Mouse (Mus musculus) layer of hippocampus, adult 18-20 months (tissue): ENCODE data around the gene Map4k4. TPM values are rescaled to one million over a fixed set of nuclear protein-coding genes. Genes with fewer than 3 reads are reported as not detected.

Experiments used
- DNase-seq, 2 experiments: peaks; one replicate each; pipeline ENCODE4 v3.0.0; 2022; ENCODE audit warnings: low spot score in 2 of 2
- long read RNA-seq: library from polyadenylated mRNA; stranded (forward); transcript quantifications from one replicate; pipeline ENCODE4 v2.0.0, GENCODE M21; 2021
- total RNA-seq, 2 experiments: library from RNA; stranded (reverse); gene quantifications; 2 replicates each; pipeline ENCODE4 v1.2.3; 2021

Gene Map4k4
- 100 to 1,000 TPM; 112 to 117 TPM for total RNA-seq
- long read RNA-seq, partial matches to known transcripts: 3 of 18 reads
- long read RNA-seq, other reads (novel, unspliced or antisense): 15 of 18 reads

DNA sequence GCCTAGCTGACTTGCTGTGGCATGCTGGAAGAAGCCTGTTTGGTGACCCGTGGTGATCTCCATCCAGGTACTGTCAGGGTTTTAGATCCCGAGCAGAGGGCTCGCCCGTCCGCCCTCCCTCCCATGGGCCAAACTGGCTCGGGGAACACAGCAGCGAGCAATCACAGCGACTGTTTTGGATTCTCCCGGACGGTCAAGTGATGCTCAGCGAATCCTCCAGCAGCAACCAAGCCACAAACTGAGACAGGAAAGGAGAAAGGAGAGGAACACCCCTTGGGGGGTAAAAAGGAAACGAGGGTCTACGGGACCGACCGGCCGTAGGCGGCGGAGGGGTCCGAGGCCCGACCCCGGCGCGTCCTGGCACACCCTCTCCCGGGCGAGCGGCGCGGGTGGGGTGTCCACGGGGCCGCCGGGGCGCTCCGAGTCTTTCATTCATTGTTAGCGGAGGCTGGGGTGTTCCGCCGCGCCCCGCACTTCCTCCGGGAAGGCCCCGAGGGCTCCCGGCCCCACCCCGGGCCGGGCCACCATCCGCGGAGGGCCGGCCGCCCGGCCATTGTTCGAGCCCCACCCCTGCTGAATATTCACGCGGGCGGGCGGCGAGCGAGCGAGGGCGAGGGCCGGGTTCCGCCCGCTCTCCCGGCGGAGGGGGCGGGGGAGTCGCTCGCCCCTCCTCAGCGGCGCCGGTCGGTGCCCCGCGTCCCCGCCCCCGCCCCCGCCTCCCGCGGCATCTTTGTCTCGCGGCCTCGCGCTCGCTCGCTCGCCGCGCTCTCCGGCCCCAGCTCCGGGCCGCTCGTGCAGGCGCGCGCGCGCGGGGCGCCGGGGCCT, at the start of gene Map4k4:
Gene Map4k4, plus strand, starts transcription at position 733 of the 825 bp plus-strand sequence.
- DNase-seq: peak in 1 of 2 experiments; percentile 67

DNA sequence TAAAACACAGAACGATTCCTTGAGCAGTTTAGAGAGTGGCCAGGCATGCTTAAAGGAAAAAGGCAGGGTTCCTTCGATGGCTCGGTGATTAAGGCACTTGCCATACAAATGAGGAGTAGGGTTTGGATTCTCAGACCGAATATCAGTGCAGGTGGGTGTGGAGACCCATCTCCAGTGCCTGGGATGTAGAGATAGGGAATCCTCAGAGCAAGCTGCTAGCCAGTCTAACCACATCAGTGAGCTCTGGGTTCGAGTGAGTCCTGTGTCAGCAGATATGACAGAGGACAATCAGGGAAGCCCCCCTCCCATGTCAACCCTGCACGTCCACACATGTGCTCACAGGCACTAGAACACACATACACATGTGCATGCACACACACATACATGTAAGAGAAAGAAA, 44.8 kb upstream of the Map4k4 start:
- no peak for DNase-seq

DNA sequence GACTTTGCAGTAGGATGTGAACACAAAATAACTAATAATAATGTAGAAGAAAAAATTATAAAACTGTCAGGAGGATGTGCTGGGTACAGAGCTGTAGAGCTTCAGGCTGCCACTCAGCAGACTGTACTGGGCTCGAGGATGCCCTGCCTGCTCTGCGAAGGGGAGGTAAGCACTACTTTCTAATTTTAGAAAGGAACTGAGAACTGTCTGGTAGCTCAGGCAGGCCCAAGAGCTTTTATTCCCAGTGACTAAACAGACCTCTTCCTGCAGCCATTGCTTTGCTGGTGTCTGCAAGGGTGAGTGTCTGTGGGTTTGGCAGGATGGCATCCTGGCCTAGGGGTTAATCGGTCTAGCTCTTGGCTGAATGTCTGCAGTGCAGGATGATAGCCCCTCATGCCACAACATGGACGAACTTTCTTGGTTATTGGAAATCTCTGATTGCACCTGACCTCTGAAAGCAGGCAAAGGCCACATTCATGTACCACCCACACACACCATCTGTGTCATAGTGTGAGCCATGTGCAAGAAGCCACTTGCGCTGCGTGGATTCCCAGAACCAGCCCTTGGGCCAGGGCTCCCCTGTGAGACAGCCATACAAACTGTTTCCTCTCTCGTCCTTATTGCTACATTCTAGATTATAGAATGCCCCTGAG, 43.8 kb upstream of the Map4k4 start:
- DNase-seq: peak in 1 of 2 experiments; percentile 20

DNA sequence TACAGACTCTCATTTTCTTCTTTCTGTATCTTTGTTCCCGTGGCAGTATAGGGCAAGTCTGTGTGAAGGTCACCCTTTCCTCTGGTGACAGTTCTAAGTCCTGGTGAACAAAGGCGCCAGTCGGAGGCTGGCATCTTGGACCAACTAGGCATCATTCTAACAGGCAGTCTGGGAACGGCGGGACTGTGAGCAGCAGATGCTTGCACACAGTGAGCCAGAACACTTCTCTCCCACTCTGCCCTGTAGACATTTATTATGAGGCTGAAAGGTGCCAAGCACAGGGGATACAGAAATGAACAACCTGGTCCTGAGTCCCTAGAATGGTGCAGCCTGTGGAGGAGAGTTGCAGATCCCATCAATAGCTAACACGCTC, 43.3 kb upstream of the Map4k4 start:
- peak in 1 of 2 experiments; percentile 51 for DNase-seq

DNA sequence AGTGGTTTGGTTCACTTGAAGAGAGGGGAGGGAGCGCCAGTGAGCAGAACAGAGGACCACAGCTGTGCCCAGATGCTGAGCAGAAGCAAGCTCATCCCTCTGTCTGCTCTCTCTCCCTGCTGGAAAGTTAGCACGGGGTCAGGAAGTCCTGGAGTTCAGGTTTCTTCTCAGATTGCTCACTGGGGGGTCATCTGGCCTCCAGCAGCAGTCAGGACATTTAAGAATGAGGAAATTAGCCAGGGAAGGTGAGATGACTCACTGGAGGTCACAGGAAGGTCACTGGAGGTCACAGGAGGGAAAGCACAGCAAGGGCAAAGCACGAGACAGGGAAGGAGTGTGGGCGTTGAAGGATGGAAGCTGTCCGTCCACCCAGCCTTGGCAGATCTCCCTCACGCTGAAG, 41.5 kb upstream of the Map4k4 start:
- DNase-seq: no peak

DNA sequence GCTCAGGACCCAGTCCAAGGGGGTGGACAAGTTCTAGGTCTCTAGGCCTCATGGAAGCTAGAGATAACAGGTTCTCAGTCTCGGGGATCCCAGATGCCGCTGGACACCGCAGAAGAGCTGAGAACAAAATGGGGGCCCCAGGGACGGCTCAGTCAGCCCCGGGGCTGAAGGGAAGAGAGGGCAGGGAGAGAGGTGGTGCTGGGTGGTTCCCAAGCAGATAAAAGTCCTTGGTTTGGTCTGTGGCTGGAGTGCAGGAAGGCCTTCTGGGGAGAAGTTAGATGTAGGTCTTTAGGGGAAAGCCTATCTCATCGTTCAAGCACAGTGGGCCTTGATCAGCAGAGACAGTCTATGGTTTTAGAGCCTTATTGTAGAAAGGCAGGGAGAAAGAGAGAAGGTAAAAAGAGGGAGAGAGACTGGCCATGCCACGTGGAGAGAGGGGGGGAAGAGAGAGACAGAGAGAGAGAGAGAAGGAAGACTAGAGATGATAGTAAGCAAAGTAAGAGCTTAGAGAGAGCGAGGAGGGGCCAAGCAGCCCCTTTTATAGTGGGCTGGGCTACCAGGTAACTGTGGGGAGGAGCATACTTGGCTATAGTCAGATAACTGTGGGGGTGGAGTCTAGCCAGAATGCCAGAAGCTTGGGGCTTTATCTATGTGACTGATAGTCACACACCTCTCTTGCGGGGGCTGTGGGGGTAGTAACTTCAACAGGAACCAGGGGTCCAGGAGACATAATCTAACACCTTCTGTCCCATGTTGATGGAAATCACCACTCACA, 34.2 kb upstream of the Map4k4 start:
- DNase-seq: no peak

DNA sequence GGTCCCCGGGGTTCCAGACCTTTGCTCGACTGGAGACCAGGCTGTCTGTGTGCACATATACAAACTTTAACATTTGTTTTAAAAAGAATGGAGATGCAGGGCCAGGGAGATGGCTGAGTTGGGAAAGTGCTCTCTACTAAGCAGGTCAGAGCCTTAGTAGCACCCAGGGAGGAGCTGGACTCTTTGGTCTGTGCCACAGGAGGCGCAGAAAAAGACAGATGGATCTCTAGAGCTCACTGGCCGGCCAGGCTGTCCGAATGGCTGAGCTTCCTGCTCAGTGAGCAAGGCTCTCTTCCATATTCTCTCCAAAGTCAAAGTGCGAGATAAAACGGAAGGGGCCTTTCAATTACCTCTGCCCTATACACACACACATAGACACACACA, 33.6 kb upstream of the Map4k4 start:
- no peak for DNase-seq

DNA sequence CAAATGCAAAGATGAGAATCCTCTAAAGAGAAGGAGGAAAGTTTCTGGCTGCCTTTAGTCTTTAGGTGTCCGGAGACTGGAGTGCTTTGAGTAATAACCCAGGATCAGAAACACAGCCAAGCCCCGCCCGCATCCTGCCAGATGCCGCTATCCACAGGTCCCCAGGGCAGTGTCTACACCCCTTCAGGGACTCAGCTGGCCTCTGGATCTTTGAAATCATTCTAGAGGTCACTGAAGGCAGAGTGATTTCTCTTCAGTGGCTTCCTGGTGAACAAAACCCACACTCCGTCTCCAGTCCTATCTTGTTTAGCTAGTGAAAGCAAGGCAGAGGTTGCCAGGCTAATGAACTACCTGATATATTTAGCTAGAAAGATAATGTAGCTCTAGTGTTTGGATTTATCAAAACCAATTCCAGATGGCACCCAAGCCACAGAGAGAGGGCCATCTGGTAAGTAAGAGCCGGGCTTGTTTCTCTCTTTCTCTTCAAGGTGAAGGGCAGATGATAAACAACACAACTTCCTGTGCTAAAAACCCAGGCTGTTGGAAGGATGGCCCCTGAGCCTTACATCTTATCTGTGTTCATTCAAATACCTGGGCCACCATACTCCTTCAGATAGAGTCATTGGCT, 32.6 kb upstream of the Map4k4 start:
- no peak for DNase-seq

DNA sequence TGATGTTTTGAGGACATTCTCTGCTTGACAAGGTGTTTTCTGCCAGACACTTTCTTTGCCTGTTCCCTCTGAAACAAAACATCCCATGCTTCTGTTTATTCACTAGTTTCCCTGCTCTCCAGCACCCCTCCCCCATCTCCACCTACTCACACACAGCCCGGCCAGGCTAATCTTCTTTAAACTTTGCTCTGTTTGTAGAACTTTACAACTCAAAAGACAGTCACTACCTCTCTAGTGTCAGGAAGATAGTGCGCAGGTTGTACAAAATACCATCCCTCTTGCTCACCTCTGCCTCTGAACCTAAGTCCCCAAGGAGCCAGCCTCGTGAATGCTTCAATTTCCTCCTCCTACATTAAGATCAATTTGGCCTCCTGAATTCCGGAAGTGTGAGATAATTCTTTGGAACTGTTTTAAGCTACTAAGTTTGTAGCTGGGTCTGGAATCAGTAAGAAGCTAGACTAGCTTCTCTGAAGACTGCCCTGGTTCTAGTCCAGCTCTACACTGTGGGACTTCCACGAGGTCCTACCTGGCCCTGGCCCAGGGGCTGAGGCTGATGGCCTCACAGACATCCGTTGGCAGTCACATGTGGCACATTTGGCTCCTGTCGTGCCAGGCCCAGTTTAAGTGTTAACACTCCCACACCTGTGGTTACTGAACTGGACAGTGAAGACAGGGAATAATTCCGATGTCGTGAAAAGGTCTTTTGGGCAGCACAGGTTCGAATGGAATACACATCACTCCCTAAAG, 31.7 kb upstream of the Map4k4 start:
- DNase-seq: no peak

DNA sequence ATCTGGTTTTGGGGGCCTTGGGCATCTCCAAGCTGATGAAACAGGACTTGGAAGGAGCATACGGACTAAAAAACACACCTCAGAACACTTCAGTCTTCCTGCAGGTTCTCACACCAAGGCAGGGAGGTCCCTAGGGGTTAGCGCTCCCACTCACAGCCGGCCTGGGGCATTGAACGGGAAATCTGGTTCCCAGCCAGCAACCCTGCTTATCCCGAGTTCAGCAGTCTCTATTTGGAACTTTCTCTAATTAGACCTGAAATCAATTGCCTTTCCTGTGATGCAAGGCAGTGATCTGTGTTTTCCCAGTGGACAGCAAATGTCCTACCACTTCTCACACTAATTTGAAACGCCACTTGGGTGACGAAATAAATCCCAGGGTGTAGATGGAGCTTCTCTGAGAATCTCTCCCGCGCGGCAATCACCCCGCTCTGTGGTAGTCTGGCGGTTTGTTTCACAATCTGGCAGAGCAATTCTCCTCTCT, 31.0 kb upstream of the Map4k4 start:
- peak in 1 of 2 experiments; percentile 21 for DNase-seq

DNA sequence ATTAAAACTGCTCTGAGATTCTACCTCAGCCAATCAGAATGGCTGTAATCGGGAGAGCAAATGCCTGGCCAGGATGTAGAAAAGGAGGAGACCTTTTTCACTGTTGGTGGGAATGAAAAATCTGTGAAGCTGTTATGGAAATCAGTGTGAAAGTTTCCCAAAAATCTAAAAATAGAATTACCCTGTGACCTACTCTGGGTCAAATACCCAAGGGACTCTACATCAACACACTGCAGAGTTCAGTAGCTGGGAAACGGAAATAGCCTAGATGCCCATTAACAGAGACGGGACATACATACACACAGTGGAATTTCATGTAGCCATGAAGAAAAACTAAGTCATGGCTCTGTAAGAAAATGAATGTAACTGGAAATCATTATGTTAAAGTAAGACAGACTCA, 22.7 kb upstream of the Map4k4 start:
- DNase-seq: no peak

DNA sequence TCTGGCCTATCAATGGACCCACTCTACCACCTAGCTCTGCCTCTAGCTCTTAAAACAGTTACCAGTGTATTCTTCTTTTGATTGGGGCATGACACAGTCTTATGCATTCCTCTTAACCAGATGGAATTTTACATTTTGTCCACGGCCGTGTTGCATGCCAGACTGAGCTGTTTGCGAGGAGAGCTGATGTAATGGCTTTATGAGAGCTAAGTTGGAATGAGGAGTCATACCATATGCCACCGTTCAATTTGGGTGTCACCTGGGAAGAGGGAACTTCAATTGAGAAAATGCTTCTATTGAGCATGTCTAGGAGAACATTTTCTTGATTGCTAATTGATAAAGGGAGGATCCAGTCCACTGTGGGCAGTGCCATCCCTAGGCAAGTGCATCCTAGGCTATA, 18.2 kb upstream of the Map4k4 start:
- DNase-seq: no peak

DNA sequence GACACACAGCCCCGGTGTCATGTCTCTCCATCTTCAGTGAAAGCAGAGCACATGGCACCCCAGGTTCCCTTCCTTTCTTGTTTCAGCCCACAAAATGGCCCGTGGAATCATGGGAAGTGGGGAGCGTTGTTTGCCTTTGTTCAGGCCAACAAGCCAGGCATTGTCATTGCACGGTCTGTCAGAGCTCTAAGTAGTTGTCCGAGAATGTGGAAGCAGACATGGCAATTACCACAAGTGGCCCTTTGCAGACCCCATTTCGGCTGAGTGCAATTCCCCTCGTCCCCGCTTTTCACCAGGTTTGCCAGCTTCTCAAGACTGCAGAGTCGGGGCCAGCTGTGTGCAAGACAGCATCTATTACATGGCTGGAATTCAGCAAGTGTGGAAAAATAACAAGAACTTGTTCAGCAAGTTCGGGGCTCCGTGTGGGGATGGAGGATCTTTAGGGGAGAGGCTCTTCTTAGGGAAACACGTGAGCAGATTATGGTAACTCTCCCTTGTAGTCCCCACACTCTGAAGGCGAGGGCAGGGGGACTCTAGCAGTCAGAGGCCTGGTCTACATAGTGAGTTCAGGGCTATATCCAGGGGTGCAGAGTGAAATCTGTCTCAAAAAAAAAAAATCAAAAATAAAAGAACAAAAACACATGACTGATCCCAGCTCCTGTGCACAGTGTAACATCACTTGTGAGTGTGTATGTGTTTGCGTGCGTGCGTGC, 15.8 kb upstream of the Map4k4 start:
- DNase-seq: no peak

DNA sequence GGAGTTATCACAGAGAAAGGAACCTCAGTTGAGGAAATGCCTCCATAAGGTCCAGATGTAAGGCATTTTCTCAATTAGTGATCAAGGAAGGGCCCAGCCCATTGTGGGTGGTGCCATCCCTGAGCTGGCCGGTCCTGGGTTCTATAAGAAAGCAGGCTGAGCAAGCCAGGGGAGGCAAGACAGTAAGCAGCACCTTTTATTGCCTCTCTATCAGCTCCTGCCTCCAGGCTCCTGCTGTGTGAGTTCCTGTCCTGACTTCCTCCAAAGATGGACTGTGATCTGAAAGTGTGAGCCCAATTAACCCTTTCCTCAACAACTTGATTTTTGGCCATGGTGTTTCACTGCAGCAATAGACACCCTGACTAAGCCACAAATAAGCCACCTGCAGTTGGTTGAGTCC, 12.7 kb upstream of the Map4k4 start:
- DNase-seq: no peak

DNA sequence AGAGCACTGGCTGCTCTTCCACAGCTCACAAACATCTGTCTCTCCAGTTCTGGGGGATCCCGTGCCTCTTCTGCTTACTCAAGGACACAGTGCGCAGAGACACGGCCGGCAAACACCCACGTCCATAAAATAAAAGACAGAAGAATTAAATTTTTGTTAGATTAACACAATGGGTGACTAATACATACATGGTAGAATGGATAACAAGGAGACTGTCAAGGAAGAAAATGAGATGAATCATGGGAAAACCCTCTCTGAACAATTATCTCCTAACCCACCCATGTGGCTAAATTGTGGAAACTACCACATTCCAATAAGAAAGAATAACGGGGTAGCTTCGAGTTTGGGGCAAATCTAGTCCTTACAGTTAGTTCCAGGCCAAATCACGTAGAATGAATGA, 11.3 kb upstream of the Map4k4 start:
- DNase-seq: no peak

DNA sequence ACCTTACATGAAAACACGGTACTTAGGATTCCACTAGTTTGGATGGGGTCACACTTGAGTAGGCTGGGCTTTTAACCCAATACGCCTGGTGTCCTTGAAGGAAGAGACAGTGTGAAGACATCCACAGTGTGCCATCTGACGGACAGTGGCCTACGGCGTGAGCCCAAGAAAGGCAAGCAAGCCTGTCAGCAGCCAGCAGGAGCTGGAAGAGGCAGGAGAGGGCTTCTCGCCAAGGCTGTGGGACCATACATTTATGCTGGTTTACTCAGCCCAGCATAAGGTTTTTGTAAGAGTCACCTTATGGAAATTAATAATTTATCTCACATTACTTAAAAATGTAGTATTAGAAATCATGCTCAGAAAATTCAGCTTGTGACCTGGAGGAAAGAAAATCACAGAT, 10.7 kb upstream of the Map4k4 start:
- no peak for DNase-seq

DNA sequence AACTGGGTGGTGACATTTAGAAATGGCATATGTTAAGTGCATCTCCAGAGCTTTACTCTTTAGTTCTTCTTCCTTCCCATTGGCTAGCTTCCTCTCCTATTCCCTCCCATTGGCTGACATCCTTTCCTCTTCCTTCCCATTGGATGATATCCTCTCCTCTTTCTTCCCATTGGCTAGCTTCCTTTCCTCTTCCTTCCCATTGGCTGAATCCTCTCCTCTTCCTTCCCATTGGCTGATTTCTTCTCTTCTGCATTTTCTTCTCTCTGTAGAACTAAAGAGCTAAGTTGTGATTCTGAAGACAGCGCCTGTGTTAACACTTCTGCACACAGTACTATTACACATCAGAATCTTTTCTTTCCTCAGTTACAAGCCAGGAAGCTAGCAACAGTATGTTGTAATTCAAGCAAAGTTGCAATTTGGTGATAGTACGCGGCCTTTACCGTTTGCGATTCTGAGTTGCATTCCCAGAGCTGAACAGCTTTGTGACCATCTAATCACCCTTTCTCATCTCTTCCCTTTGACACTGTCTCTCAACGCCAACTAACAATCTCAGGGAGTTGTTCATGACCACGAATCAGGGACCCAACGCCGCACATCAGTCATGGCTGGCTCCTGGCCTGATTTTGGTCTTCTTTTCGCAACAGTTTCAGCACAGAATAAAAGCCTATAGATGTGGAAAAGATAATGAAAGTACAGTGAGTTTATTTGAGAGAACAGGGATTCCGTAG, 7.4 kb upstream of the Map4k4 start:
- no peak for DNase-seq

DNA sequence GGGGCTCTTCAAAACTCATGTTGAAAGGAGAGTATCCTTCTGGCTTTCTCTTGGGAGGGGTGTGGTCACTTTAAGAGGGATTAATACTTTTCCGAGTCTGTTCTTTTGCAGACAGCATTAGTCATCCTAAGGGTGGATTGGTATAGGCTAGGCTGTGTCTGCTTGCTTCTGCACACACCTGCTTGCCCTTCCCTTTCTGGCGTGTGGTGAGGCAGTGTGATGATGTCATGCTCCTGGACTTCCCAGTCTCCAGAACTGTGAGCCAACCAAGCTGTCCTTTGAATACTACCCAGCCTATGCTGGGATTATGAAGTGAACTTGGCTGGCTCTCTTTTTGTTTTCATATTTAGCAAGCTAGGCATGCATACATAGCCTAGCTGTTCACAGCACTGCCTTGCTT, 5.6 kb upstream of the Map4k4 start:
- DNase-seq: no peak

DNA sequence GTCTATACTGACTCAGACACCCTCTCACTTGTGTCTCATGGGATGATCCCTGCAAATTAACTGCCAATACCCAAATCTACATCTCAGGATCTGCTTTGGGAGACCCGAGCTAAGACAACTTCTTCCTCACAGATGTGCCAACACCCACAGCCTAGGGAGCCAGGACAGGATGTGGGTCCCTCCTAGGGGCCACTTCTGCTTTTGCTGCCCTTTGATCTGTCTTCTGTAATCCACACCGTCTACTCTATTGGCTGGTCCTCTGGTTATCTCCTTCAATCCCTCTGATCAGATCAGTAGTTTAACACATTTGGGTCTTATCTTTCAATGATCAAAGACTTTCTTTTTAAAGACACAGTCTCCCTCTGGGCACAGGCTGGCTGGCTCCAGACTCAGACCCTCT, 5.2 kb upstream of the Map4k4 start:
- no peak for DNase-seq
